Mouse (Mus musculus) midbrain, embryonic 12.5 days (tissue): ENCODE results near the gene Prpf18. TPM values are rescaled to one million over a fixed set of nuclear protein-coding genes. Genes with fewer than 3 reads are reported as not detected.

Source experiments
- ATAC-seq: fragments of 200-750 bp; cut with Nextera tagmentation; 2 replicates; pipeline ENCODE4 v1.8.0; 2017; ENCODE audit warnings: low read depth, moderate TSS enrichment, moderate library complexity; ENCODE audit not compliant: low FRiP score
- H3K27ac ChIP-seq: fragments of 300-500 bp; sonication (generic); replicated peaks from 2 replicates; pipeline ENCODE4 v1.5.1; 2016; ENCODE audit warnings: mild to moderate bottlenecking
- H3K27me3 ChIP-seq: fragments of 300-500 bp; sonication (generic); 2 replicates; pipeline ENCODE4 v1.6.1; 2016; ENCODE audit warnings: mild to moderate bottlenecking
- H3K36me3 ChIP-seq: fragments of 300-500 bp; sonication (generic); 2 replicates; pipeline ENCODE4 v1.6.1; 2016
- H3K4me1 ChIP-seq: fragments of 300-500 bp; sonication (generic); 2 replicates; pipeline ENCODE4 v1.6.1; 2016
- H3K4me2 ChIP-seq: fragments of 300-500 bp; sonication (generic); replicated peaks from 2 replicates; pipeline ENCODE4 v1.6.1; 2016; ENCODE audit warnings: mild to moderate bottlenecking, moderate library complexity
- H3K4me3 ChIP-seq: fragments of 300-500 bp; sonication (generic); 2 replicates; pipeline ENCODE4 v1.5.1; 2016; ENCODE audit warnings: mild to moderate bottlenecking
- H3K9ac ChIP-seq: fragments of 300-500 bp; sonication (generic); replicated peaks from 2 replicates; pipeline ENCODE4 v1.6.1; 2016; ENCODE audit warnings: mild to moderate bottlenecking, moderate library complexity
- H3K9me3 ChIP-seq: fragments of 300-500 bp; sonication (generic); 2 replicates; pipeline ENCODE4 v1.6.1; 2016; ENCODE audit warnings: mild to moderate bottlenecking
- WGBS: fragments of 180-500 bp; shearing (Covaris S2); methylation state at CpG from one replicate; pipeline ENCODE4 v1.1.7; 2016; 5-methylcytosine and 5-hydroxymethylcytosine counted together
- polyA plus RNA-seq: library from polyadenylated mRNA; unstranded; fragments of >200 nt; fragmentation: Nextera tagmentation; extraction: Ambion mirVana; gene quantifications from 2 replicates; pipeline ENCODE4 v1.2.1, GENCODE M21; 2016

The Prpf18 gene
- polyA plus RNA-seq, 1 experiment from 2014 or later: 56.4 TPM

GRCm38 (mm10) chr2:4587685-4588409 lies 64.1 kb downstream of the Prpf18 start:
- H3K9ac ChIP-seq: no peak overlapping the region
- H3K36me3 ChIP-seq: peaks cover 65% of the 10 kb centered on the region
- no peaks in the 10 kb centered on the region for H3K9me3 ChIP-seq
- no peaks in the 10 kb centered on the region for H3K27me3 ChIP-seq
- peaks cover 5% of the 10 kb centered on the region; the same call in 1 of the 2 replicates for H3K4me1 ChIP-seq
- WGBS: 69% methylated on average over 13 of the region's 13 CpGs
- no peak for ATAC-seq
- H3K4me3 ChIP-seq: no peak overlapping the region
- no peak overlapping the region for H3K4me2 ChIP-seq
- H3K27ac ChIP-seq: peak overlapping the region; percentile 6; the same call in 1 of the 2 replicates

- peaks cover 5% of the 10 kb centered on the region; the same call in 1 of the 2 replicates for H3K4me1 ChIP-seq
- H3K9ac ChIP-seq: no peak overlapping the region
- ATAC-seq: no peak
- H3K27me3 ChIP-seq: no peaks in the 10 kb centered on the region
- no peaks in the 10 kb centered on the region for H3K9me3 ChIP-seq
- WGBS: 77% methylated on average over 11 of the region's 11 CpGs
- no peak overlapping the region for H3K4me2 ChIP-seq
- no peak overlapping the region for H3K4me3 ChIP-seq
- no peak overlapping the region for H3K27ac ChIP-seq
- peaks cover 62% of the 10 kb centered on the region for H3K36me3 ChIP-seq
These were observed 65.7 kb downstream of the Prpf18 start for GRCm38 (mm10) chr2:4586245-4586644.

- Histone ChIP-seq H3K4me1 (peaks cover 5% of the 10 kb centered on the region; the same call in 1 of the 2 replicates), H3K9ac (no peak overlapping the region), H3K36me3 (peaks cover 59% of the 10 kb centered on the region), H3K4me2 (no peak overlapping the region), H3K9me3 (no peaks in the 10 kb centered on the region), H3K27ac (no peak overlapping the region), H3K27me3 (no peaks in the 10 kb centered on the region), H3K4me3 (no peak overlapping the region)
- no peak for ATAC-seq
- WGBS: 83% methylated on average over 5 of the region's 5 CpGs
These were observed 67.7 kb downstream of the Prpf18 start for GRCm38 (mm10) chr2:4584252-4584651.

- ATAC-seq: no peak
- no peak overlapping the region for H3K4me2 ChIP-seq
These were observed 69.0 kb downstream of the Prpf18 start for GRCm38 (mm10) chr2:4582930-4583329.

GRCm38 (mm10) chr2:4580666-4581065 lies 71.2 kb downstream of the Prpf18 start:
- no peaks in the 10 kb centered on the region for H3K4me1 ChIP-seq
- H3K36me3 ChIP-seq: peaks cover 53% of the 10 kb centered on the region
- H3K4me3 ChIP-seq: no peak overlapping the region
- 76% methylated on average over 6 of the region's 6 CpGs for WGBS
- no peaks in the 10 kb centered on the region for H3K27me3 ChIP-seq
- no peak overlapping the region for H3K4me2 ChIP-seq
- H3K27ac ChIP-seq: no peak overlapping the region
- no peak overlapping the region for H3K9ac ChIP-seq
- no peaks in the 10 kb centered on the region for H3K9me3 ChIP-seq
- no peak for ATAC-seq

More at GRCm38 (mm10) chr2:4582930-4583329, 69.0 kb downstream of the Prpf18 start:
- H3K27ac ChIP-seq: no peak overlapping the region
- WGBS: 93% methylated on average over 2 of the region's 2 CpGs
- H3K4me1 ChIP-seq: peaks cover 5% of the 10 kb centered on the region; the same call in 1 of the 2 replicates
- H3K9ac ChIP-seq: no peak overlapping the region
- peaks cover 54% of the 10 kb centered on the region for H3K36me3 ChIP-seq
- H3K27me3 ChIP-seq: no peaks in the 10 kb centered on the region
- no peaks in the 10 kb centered on the region for H3K9me3 ChIP-seq
- no peak overlapping the region for H3K4me3 ChIP-seq

- H3K4me2 ChIP-seq: no peak overlapping the region
- 86% methylated on average over 8 of the region's 8 CpGs for WGBS
These were observed 72.4 kb downstream of the Prpf18 start for GRCm38 (mm10) chr2:4579357-4580068.

GRCm38 (mm10) chr2:4578291-4578690 lies 73.6 kb downstream of the Prpf18 start:
- no peak overlapping the region for H3K4me3 ChIP-seq
- no peak overlapping the region for H3K27ac ChIP-seq
- H3K9me3 ChIP-seq: no peaks in the 10 kb centered on the region
- ATAC-seq: no peak
- peaks cover 76% of the 10 kb centered on the region for H3K36me3 ChIP-seq
- H3K4me1 ChIP-seq: no peaks in the 10 kb centered on the region
- H3K4me2 ChIP-seq: no peak overlapping the region
- no peaks in the 10 kb centered on the region for H3K27me3 ChIP-seq
- WGBS: 96% methylated on average over 5 of the region's 5 CpGs
- H3K9ac ChIP-seq: no peak overlapping the region

More at GRCm38 (mm10) chr2:4579357-4580068, 72.4 kb downstream of the Prpf18 start:
- Histone ChIP-seq H3K9me3 (no peaks in the 10 kb centered on the region), H3K4me3 (no peak overlapping the region), H3K27ac (no peak overlapping the region), H3K4me1 (no peaks in the 10 kb centered on the region), H3K36me3 (peaks cover 65% of the 10 kb centered on the region), H3K27me3 (no peaks in the 10 kb centered on the region), H3K9ac (no peak overlapping the region)
- no peak for ATAC-seq

- WGBS: 93% methylated on average over 7 of the region's 7 CpGs
- H3K27ac ChIP-seq: no peak overlapping the region
- H3K9ac ChIP-seq: no peak overlapping the region
- ATAC-seq: no peak
- no peak overlapping the region for H3K4me3 ChIP-seq
- H3K36me3 ChIP-seq: peaks cover 82% of the 10 kb centered on the region
- H3K4me2 ChIP-seq: no peak overlapping the region
- H3K4me1 ChIP-seq: no peaks in the 10 kb centered on the region
- no peaks in the 10 kb centered on the region for H3K27me3 ChIP-seq
- H3K9me3 ChIP-seq: no peaks in the 10 kb centered on the region
These were observed 75.9 kb downstream of the Prpf18 start for GRCm38 (mm10) chr2:4575975-4576374.

- Histone ChIP-seq H3K27me3 (no peaks in the 10 kb centered on the region), H3K9ac (no peak overlapping the region), H3K4me1 (no peaks in the 10 kb centered on the region), H3K4me2 (no peak overlapping the region), H3K27ac (no peak overlapping the region), H3K9me3 (no peaks in the 10 kb centered on the region), H3K36me3 (peaks cover 77% of the 10 kb centered on the region), H3K4me3 (no peak overlapping the region)
- 60% methylated on average over 2 of the region's 2 CpGs for WGBS
- no peak for ATAC-seq
These were observed 76.8 kb downstream of the Prpf18 start for GRCm38 (mm10) chr2:4575163-4575562.

GRCm38 (mm10) chr2:4574251-4574650 lies 77.7 kb downstream of the Prpf18 start:
- ATAC-seq: no peak
- Histone ChIP-seq H3K4me1 (no peaks in the 10 kb centered on the region), H3K4me3 (no peak overlapping the region), H3K9ac (no peak overlapping the region), H3K9me3 (no peaks in the 10 kb centered on the region), H3K36me3 (peaks cover 77% of the 10 kb centered on the region), H3K4me2 (no peak overlapping the region), H3K27me3 (no peaks in the 10 kb centered on the region), H3K27ac (no peak overlapping the region)
- 83% methylated on average over 5 of the region's 5 CpGs for WGBS

- Histone ChIP-seq H3K4me1 (no peaks in the 10 kb centered on the region), H3K36me3 (peaks cover 74% of the 10 kb centered on the region), H3K4me3 (no peak overlapping the region), H3K9ac (no peak overlapping the region), H3K27ac (no peak overlapping the region), H3K4me2 (no peak overlapping the region), H3K27me3 (no peaks in the 10 kb centered on the region), H3K9me3 (no peaks in the 10 kb centered on the region)
- no peak for ATAC-seq
- 79% methylated on average over 4 of the region's 4 CpGs for WGBS
These were observed 78.5 kb downstream of the Prpf18 start for GRCm38 (mm10) chr2:4573386-4573785.

- H3K27ac ChIP-seq: no peak overlapping the region
- H3K9me3 ChIP-seq: no peaks in the 10 kb centered on the region
- no peaks in the 10 kb centered on the region for H3K4me1 ChIP-seq
- peaks cover 76% of the 10 kb centered on the region for H3K36me3 ChIP-seq
- WGBS: 91% methylated on average over 7 of the region's 7 CpGs
- H3K4me3 ChIP-seq: no peak overlapping the region
- H3K27me3 ChIP-seq: no peaks in the 10 kb centered on the region
- no peak for ATAC-seq
- no peak overlapping the region for H3K4me2 ChIP-seq
- no peak overlapping the region for H3K9ac ChIP-seq
These were observed 79.2 kb downstream of the Prpf18 start for GRCm38 (mm10) chr2:4572498-4573263.
